Mouse (Mus musculus): ENCODE data around the gene Kcnf1.
"Not testable (repeated sequence)": the region's sequence is repeated elsewhere in the genome, so short reads cannot be mapped to it uniquely, and the experiment has no call there.

The Kcnf1 gene

DNA sequence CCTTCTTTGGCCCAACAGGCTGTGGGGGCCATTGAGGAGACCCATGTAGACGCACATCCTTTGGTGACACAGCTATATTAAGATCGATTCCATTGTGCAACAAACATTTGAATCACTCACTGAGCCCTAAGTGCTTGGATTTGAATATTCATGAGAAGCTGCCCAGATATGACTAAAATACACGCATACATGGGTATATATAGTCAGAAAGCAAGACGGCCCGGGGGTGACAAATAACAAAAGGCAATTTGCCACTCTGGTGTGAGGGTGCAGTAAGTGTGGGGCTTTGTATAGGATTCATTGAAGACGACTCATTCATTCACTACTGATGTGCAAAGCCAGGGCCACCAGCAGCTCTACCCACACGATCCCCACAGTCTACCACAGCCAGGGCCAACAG is 17.1 kb downstream of the Kcnf1 start:
- no peak for DNase-seq (ENCODE audit: low read depth, low spot score)

DNA sequence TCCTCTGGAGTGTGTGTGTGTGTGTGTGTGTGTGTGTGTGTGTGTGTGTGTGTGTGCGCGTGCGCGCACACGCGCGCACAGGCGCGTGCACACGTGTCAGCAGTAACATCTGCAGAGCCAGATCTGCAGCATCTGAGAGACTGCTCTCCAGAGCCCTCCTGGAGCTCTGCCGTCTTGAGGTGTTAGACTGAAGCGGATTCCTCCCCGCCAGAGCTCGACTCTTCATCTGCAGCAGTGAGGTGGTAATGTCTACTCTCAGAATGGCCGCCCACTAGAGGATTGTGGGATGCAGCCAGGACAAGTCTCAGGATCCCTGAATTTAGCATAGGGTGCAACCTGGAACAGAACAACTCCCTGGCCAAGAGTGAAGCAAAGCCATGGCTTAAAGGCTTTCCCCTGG is 19.1 kb downstream of the Kcnf1 start:
- DNase-seq (ENCODE audit: low read depth, low spot score), result no peak

DNA sequence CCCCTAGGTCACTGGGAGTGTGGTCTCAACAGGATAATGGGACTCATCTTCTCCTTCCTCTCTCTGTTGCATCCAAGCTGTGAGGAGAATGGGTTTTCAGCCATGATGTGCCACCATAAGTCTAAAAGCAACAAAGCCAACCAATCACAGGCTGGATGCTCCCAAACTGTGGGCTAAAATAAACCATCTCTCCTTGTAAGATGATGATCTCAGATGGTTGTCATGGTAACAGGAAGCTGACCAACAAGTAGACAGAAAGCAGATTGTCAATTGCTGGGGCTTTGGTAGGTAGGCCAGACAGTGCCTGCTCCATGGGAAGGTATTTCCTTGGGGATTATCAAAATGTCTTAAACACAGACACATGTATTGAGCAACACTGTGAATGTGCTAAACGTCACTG is 20.9 kb downstream of the Kcnf1 start:
- DNase-seq (ENCODE audit: low read depth, low spot score), result no peak

DNA sequence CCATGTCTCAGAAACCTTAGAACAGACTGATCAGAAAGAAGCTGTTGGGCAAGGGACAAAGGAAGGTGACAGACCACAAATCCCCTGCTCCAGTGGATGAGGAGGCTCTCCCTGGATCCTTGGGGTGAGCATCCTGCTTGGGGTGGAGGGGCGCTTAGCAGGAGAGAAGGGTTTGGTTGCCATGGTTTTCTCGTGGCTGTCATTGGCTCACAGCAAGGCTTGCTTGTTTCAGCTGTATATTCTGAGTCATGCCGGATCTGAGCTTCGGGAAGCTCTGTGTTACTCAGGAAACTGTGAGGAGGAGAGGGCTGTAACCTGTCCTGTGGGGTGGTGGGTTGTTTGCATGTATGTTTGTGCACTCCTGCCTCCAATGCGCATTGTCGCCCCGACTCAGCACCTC is 23.8 kb downstream of the Kcnf1 start:
- no peak for DNase-seq (ENCODE audit: low read depth, low spot score)

DNA sequence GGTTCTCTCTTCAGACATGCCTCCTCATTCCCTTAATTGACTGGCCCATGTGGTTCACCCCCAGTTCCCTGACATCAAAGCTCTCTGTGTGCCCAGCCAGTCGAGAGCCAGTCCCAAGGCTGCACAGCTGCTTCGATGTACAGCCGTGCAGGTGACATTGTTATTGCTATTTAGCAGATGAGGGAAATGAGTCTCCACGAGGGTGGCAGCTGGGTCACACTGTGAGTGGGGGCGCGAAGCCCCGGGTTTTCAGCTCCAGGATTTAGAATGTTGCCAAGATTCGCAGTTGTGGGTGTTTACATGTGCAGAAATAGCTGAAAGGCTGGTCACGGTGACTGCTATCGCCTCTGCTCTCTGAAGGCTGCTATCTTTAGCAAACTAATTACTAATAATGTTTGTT is 27.8 kb downstream of the Kcnf1 start:
- no peak for DNase-seq (ENCODE audit: low read depth, low spot score)

DNA sequence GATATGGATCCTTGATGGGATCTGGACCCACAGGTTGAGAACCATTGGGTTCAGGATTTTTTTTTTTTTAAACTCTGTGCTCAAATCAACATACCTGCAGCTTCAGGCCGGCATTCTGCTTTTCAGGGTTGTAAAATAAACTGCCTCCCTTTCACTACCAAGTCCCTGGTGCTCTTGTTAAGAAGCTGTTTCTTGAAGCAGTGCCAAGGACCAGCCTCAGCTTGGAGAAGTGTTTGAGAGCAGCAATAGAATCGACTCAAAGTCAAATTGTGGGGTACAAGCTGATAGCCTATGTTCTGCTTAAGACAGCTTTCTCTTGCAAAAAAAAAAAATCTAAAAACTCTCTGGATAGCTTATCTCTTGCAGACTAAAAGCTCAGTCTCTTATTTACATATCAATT is 34.9 kb downstream of the Kcnf1 start:
- no peak for DNase-seq (ENCODE audit: low read depth, low spot score)

DNA sequence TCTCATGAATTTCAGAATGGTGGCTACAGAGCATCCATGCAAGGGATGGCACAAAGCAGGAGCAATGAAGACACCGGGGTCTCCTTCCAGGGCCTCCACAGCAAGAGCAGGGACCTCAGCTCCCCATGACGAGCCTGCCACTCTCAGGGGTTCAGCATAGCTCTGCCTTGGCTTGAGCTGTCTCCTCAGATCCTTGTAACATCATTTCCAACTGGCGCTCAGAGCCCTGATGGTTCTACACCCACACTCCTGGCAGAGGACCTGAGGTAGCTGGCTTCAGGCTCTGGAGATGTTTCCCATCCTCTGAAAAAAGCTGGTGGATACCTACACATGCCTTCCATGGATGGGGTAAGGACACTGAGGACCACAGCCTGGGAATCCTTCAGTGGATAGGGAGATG is 36.3 kb downstream of the Kcnf1 start:
- no peak for DNase-seq (ENCODE audit: low read depth, low spot score)

DNA sequence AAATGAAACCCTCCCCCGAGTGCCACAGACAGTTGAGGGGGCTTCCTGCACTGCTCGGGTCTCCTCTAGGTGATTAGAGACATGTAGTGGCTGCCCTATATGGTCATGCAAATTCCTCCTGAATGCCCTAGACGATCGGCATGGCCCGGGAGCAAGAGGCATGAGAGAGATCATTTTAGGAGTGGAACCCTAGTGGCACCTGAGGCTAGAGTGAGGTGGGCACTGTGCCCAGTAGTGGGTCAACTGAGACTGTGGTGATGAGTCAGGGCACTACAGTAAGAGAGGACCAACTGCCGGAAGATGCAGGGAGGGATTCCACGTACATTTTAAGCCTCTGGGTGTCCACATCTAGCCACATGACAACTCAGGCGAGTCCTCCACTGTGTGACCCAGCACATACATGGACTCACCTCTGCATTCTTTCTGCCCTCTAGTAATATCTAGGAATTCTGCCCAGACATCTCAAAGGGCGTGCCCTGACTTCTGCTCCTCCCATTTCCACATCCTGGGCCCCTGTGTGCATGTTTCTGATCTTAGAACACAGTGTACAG is 42.1 kb downstream of the Kcnf1 start:
- DNase-seq (ENCODE audit: low read depth, low spot score), result no peak

DNA sequence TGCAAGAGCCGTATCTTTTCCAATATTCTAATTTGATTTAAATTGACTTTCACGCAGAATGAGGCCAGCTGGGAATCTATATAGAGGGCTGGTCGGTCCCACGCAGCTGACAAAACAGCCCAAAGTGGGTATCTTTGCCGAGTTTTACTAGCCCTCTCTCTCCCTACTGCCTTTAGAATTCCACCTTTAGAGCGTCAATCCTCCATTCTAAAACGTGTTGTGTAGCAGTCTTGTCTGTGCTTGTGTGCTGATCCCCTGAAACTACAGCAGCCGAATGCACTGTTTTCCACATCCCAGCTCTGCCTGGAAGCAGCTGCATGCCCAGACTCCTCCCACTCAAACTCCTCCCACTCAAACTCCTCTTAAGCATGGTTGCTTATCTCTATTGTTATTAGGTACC is 44.4 kb downstream of the Kcnf1 start:
- no peak for DNase-seq (ENCODE audit: low read depth, low spot score)

DNA sequence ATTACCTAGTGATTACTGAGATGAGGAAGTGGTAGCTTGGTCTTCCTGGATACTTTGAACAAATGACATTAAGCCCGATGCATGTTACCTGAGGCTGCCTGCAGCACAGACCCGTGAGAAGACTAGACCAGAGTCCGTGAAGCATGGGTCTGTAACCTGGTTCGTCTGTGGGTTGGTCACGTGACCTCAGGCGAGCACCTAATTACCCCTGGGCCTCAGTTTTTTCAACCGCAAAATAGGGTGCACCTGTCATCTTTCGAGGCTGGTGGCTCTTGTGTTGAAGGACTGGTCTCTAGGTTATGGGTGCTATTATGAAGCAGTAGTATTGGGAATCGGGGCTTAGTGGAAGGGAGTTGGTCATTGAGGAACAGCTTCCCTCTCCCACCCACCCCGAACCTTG is 45.1 kb downstream of the Kcnf1 start:
- no peak for DNase-seq (ENCODE audit: low read depth, low spot score)

DNA sequence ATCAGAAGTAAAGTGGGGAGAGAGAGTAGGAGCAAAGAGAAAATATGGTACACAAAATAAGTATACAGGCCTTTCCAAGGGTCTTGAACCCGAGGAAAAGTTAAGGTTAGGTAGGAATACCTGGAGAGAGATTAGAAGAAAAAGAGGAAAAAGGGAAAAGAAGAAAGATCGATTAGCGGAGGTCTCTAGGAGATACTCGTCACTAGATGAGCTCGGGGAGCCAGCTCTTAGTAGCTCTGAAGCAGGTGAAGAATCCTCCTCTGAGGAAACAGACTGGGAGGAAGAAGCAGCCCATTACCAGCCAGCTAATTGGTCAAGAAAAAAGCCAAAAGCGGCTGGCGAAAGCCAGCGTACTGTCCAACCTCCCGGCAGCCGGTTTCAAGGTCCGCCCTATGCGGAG is 53.8 kb downstream of the Kcnf1 start:
- DNase-seq (ENCODE audit: low read depth, low spot score), result not testable (repeated sequence)

Measured in retina, postnatal 7 days (tissue).